Mouse (Mus musculus) gastrocnemius, postnatal 14 days (tissue): ENCODE measurements at regions not wholly inside any gene's neighbourhood (a gene's known extent, or its start where the extent isn't known, plus 50 kb on each side); places are given as distances from the start of the nearest gene placed in this dataset.

Source experiments
- DNase-seq: peaks from one replicate; pipeline ENCODE4 v3.0.0; 2021; ENCODE audit warnings: mixed read lengths
- intact Hi-C: fragments of 180-260 bp; cut with DNase I; formaldehyde crosslinking; loops from one replicate; pipeline ENCODE4 v1.15.1; 2025; ENCODE audit warnings: low total_unique reads

- intact Hi-C loops: no loop called here
- no peak for DNase-seq
Observed at GRCm38 (mm10) chr10:23052480-23053378, 232.8 kb upstream of the Tcf21 start.

GRCm38 (mm10) chr10:23044466-23044865 lies 224.5 kb upstream of the Tcf21 start:
- intact Hi-C loops: no loop called here
- no peak for DNase-seq

GRCm38 (mm10) chr10:23031491-23032126 lies 211.6 kb upstream of the Tcf21 start:
- intact Hi-C loops: no loop called here

GRCm38 (mm10) chr10:23027961-23028360 lies 208.0 kb upstream of the Tcf21 start:
- no peak for DNase-seq
- intact Hi-C loops: no loop called here

More at GRCm38 (mm10) chr10:23031491-23032126, 211.6 kb upstream of the Tcf21 start:
- DNase-seq: no peak

GRCm38 (mm10) chr10:23017151-23017678 lies 197.2 kb upstream of the Tcf21 start:
- DNase-seq: no peak
- intact Hi-C loops: no loop called here

GRCm38 (mm10) chr10:23015935-23016694 lies 196.1 kb upstream of the Tcf21 start:
- DNase-seq: no peak
- intact Hi-C loops: no loop called here

GRCm38 (mm10) chr10:23010715-23011114 lies 190.7 kb upstream of the Tcf21 start:
- no peak for DNase-seq
- intact Hi-C loops: no loop called here

GRCm38 (mm10) chr10:23010201-23010600 lies 190.2 kb upstream of the Tcf21 start:
- no peak for DNase-seq

GRCm38 (mm10) chr10:23004768-23005167 lies 184.8 kb upstream of the Tcf21 start:
- no peak for DNase-seq
- intact Hi-C loops: no loop called here

More at GRCm38 (mm10) chr10:23010201-23010600, 190.2 kb upstream of the Tcf21 start:
- intact Hi-C loops: no loop called here

- no peak for DNase-seq
- intact Hi-C loops: no loop called here
Observed at GRCm38 (mm10) chr10:23003686-23004085, 183.7 kb upstream of the Tcf21 start.

GRCm38 (mm10) chr10:22998561-22998960 lies 178.6 kb upstream of the Tcf21 start:
- DNase-seq: no peak
- intact Hi-C loops: no loop called here

- intact Hi-C loops: no loop called here
- DNase-seq: no peak
Observed at GRCm38 (mm10) chr10:22997571-22997970, 177.6 kb upstream of the Tcf21 start.

GRCm38 (mm10) chr10:22993158-22993557 lies 173.2 kb upstream of the Tcf21 start:
- intact Hi-C loops: no loop called here
- DNase-seq: no peak

GRCm38 (mm10) chr10:22981798-22982197 lies 161.8 kb upstream of the Tcf21 start:
- intact Hi-C loops: no loop called here
- no peak for DNase-seq

- intact Hi-C loops: no loop called here
- DNase-seq: no peak
Observed at GRCm38 (mm10) chr10:22978442-22978841, 158.5 kb upstream of the Tcf21 start.

GRCm38 (mm10) chr10:22956956-22957355 lies 137.0 kb upstream of the Tcf21 start:
- intact Hi-C loops: no loop called here
- DNase-seq: no peak

GRCm38 (mm10) chr10:22953283-22953682 lies 133.3 kb upstream of the Tcf21 start:
- DNase-seq: no peak
- intact Hi-C loops: no loop called here

- intact Hi-C loops: no loop called here
- no peak for DNase-seq
Observed at GRCm38 (mm10) chr10:22944247-22944646, 124.3 kb upstream of the Tcf21 start.

GRCm38 (mm10) chr10:22927977-22928376 lies 108.0 kb upstream of the Tcf21 start:
- intact Hi-C loops: no loop called here
- no peak for DNase-seq

- intact Hi-C loops: no loop called here
- no peak for DNase-seq
Observed at GRCm38 (mm10) chr10:22926099-22926498, 106.1 kb upstream of the Tcf21 start.
